Mouse (Mus musculus): ENCODE data around the gene Ivd.
A peak's percentile ranks its signal among the peaks of the same experiment; 100 is the strongest.

The Ivd gene

GRCm38 (mm10) chr2:118882840-118883679 lies 21.3 kb downstream of the Ivd start:
- DNase-seq (ENCODE audit: low read depth), result peak; percentile 83

- DNase-seq (ENCODE audit: low read depth), result no peak
Observed at GRCm38 (mm10) chr2:118887440-118887839, 25.7 kb downstream of the Ivd start.

- DNase-seq (ENCODE audit: low read depth), result no peak
Observed at GRCm38 (mm10) chr2:118887845-118888548, 26.2 kb downstream of the Ivd start.

- no peak for DNase-seq (ENCODE audit: low read depth)
Observed at GRCm38 (mm10) chr2:118891173-118891572, 29.4 kb downstream of the Ivd start.

- peak; percentile 71 for DNase-seq (ENCODE audit: low read depth)
Observed at GRCm38 (mm10) chr2:118895990-118896913, 34.5 kb downstream of the Ivd start.

- no peak for DNase-seq (ENCODE audit: low read depth)
Observed at GRCm38 (mm10) chr2:118896914-118897291, 35.1 kb downstream of the Ivd start.

- no peak for DNase-seq (ENCODE audit: low read depth)
Observed at GRCm38 (mm10) chr2:118897392-118897791, 35.6 kb downstream of the Ivd start.

GRCm38 (mm10) chr2:118897808-118898207 lies 36.1 kb downstream of the Ivd start:
- peak; percentile 25 for DNase-seq (ENCODE audit: low read depth)

GRCm38 (mm10) chr2:118898771-118899170 lies 37.0 kb downstream of the Ivd start:
- peak; percentile 22 for DNase-seq (ENCODE audit: low read depth)

- peak; percentile 22 for DNase-seq (ENCODE audit: low read depth)
Observed at GRCm38 (mm10) chr2:118899306-118899705, 37.6 kb downstream of the Ivd start.

GRCm38 (mm10) chr2:118899981-118900825 lies 38.4 kb downstream of the Ivd start, which contains the start of gene Bahd1:
Bahd1 (plus strand) TSS chr2:118900377.
- peak; percentile 51 for DNase-seq (ENCODE audit: low read depth)

GRCm38 (mm10) chr2:118900826-118901140 lies 39.0 kb downstream of the Ivd start:
- DNase-seq (ENCODE audit: low read depth), result no peak

- peak; percentile 94 for DNase-seq (ENCODE audit: low read depth)
Observed at GRCm38 (mm10) chr2:118901175-118902031, 39.6 kb downstream of the Ivd start.

GRCm38 (mm10) chr2:118902051-118903025 lies 40.6 kb downstream of the Ivd start:
- DNase-seq (ENCODE audit: low read depth), result peak; percentile 46

GRCm38 (mm10) chr2:118903333-118903741 lies 41.6 kb downstream of the Ivd start:
- DNase-seq (ENCODE audit: low read depth), result no peak

GRCm38 (mm10) chr2:118905433-118906117 lies 43.8 kb downstream of the Ivd start:
- peak; percentile 41 for DNase-seq (ENCODE audit: low read depth)

GRCm38 (mm10) chr2:118906118-118906492 lies 44.4 kb downstream of the Ivd start:
- no peak for DNase-seq (ENCODE audit: low read depth)

GRCm38 (mm10) chr2:118907781-118908180 lies 46.0 kb downstream of the Ivd start:
- no peak for DNase-seq (ENCODE audit: low read depth)

GRCm38 (mm10) chr2:118909151-118909550 lies 47.4 kb downstream of the Ivd start:
- no peak for DNase-seq (ENCODE audit: low read depth)
